Mouse (Mus musculus): Measurements from ENCODE around the gene Tmem216. TPM values are rescaled to one million over a fixed set of nuclear protein-coding genes. Genes with fewer than 3 reads are reported as not detected.
"Not testable (repeated sequence)": the region's sequence is repeated elsewhere in the genome, so short reads cannot be mapped to it uniquely, and the experiment has no call there.

Gene Tmem216
- polyA plus RNA-seq, 1 experiment from 2014 or later, result 53.0 TPM

DNA sequence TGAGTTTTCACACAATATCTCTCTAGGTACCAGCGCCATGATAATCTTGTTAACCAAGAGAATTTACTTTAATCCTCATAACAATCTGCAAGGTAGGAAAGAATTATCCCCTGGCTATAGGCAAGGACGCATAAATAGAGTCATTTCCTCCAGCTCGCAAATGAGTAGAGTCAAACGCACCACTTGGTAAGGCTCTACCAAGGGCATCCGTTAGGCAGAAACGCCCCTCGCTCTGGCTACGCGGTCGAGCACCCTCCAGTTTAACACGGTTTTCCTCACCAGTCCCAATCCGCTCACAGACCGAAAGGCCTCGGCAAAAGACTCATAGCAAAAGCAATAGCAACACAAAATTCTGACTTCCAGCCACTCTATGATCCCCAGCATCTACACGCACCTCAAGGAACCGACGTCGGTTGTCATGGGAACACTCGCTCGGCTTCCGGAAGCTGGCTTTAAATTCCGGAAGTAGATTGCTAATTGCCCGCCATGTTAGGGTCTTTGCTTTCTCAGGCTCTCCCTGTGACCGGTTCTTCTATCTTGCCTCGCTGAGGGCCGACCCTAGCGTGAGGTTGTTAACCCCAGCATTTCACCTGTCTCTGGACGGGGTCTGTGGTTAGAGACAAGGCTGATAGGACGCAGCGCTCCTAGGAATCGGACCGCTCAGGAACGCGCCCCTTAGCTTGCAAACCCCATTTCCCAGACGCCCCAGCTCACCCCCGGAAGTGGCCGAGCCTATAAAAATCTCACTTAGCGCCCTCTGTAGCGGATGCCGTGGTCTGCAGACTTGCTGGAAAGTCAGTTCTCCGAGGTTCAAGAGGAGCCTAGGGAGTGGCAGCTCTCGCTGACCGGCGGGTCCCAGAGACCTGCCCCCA, 20.9 kb upstream of the Tmem216 start, which contains the start of the genes Cyb561a3 and Tmem138:
TSS of gene Cyb561a3 (plus strand) at position 483 of the 872 bp plus-strand sequence.
TSS of gene Tmem138 (minus strand) at position 673 of the 872 bp plus-strand sequence.
- ATAC-seq (ENCODE audit: low FRiP score, low TSS enrichment), result peak; percentile 97
- H3K27me3 ChIP-seq (ENCODE audit: insufficient read depth, low read length), result no peaks in the 10 kb centered on the region
- H3K36me3 ChIP-seq (ENCODE audit: insufficient read depth, low read length), result peaks cover 20% of the 10 kb centered on the region
- WGBS, result under 1% methylated on average over 44 of the region's 44 CpGs
- H3K9ac ChIP-seq (replicated peaks; ENCODE audit: low read length), result peak within 1 kb of the TSS; percentile 87
- peaks cover 15% of the 10 kb centered on the region for H3K4me1 ChIP-seq (ENCODE audit: insufficient read depth, low read length)
- peak within 1 kb of the TSS; percentile 95 for H3K27ac ChIP-seq (ENCODE audit: low read length)
- no peaks in the 10 kb centered on the region for H3K9me3 ChIP-seq (ENCODE audit: low read length)
- H3K4me3 ChIP-seq (ENCODE audit: low read length), result peak within 1 kb of the TSS; percentile 64
- peak within 1 kb of the TSS; percentile 87 for H3K4me2 ChIP-seq (replicated peaks; ENCODE audit: low read depth, low read length)

- H3K27me3 ChIP-seq (ENCODE audit: insufficient read depth, low read length), result peaks cover 3% of the 10 kb centered on the region; the same call in 1 of the 2 replicates
- no peaks in the 10 kb centered on the region for H3K9me3 ChIP-seq (ENCODE audit: low read length)
- no peak overlapping the region for H3K4me3 ChIP-seq (ENCODE audit: low read length)
- H3K4me1 ChIP-seq (ENCODE audit: insufficient read depth, low read length), result no peaks in the 10 kb centered on the region
- H3K9ac ChIP-seq (replicated peaks; ENCODE audit: low read length), result no peak overlapping the region
- H3K36me3 ChIP-seq (ENCODE audit: insufficient read depth, low read length), result peaks cover 29% of the 10 kb centered on the region
- no peak for ATAC-seq (ENCODE audit: low FRiP score, low TSS enrichment)
- no peak overlapping the region for H3K27ac ChIP-seq (ENCODE audit: low read length)
- H3K4me2 ChIP-seq (replicated peaks; ENCODE audit: low read depth, low read length), result no peak overlapping the region
- 97% methylated on average over 6 of the region's 6 CpGs for WGBS
Observed at GRCm38 (mm10) chr19:10569627-10570026, 13.6 kb upstream of the Tmem216 start.

GRCm38 (mm10) chr19:10565217-10565616, 9.2 kb upstream of the Tmem216 start:
- Histone ChIP-seq H3K4me1 (ENCODE audit: insufficient read depth, low read length) (no peaks in the 10 kb centered on the region), H3K9ac (replicated peaks; ENCODE audit: low read length) (no peak overlapping the region), H3K4me3 (ENCODE audit: low read length) (no peak overlapping the region), H3K4me2 (replicated peaks; ENCODE audit: low read depth, low read length) (no peak overlapping the region), H3K36me3 (ENCODE audit: insufficient read depth, low read length) (peaks cover 8% of the 10 kb centered on the region), H3K27ac (ENCODE audit: low read length) (no peak overlapping the region), H3K9me3 (ENCODE audit: low read length) (no peaks in the 10 kb centered on the region), H3K27me3 (ENCODE audit: insufficient read depth, low read length) (peaks cover 3% of the 10 kb centered on the region; the same call in 1 of the 2 replicates)
- ATAC-seq (ENCODE audit: low FRiP score, low TSS enrichment), result no peak
- 78% methylated on average over 4 of the region's 4 CpGs for WGBS

DNA sequence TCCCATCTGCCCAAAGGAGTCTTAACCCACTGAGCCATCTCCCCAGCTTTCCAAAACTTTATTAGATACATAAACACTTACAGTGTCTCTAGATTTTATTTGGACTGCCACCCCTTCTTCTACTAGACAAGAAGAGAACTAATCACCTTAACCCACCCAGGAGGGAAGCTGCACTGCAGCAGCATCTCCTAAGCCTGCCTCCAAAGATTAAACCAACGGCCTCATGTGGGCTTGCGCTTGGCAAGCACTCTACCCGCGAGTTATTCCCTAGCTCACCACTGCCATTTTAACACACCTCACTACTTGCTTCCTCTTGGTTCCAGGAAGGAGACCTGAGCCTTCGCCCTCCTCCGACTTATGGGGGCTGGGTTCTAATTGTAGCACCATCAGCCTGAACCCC, 8.2 kb upstream of the Tmem216 start:
- H3K4me2 ChIP-seq (replicated peaks; ENCODE audit: low read depth, low read length), result no peak overlapping the region
- H3K27me3 ChIP-seq (ENCODE audit: insufficient read depth, low read length), result peaks cover 3% of the 10 kb centered on the region; the same call in 1 of the 2 replicates
- no peaks in the 10 kb centered on the region for H3K36me3 ChIP-seq (ENCODE audit: insufficient read depth, low read length)
- 87% methylated on average over 6 of the region's 6 CpGs for WGBS
- ATAC-seq (ENCODE audit: low FRiP score, low TSS enrichment), result no peak
- H3K9me3 ChIP-seq (ENCODE audit: low read length), result no peaks in the 10 kb centered on the region
- H3K4me3 ChIP-seq (ENCODE audit: low read length), result no peak overlapping the region
- H3K4me1 ChIP-seq (ENCODE audit: insufficient read depth, low read length), result no peaks in the 10 kb centered on the region
- H3K9ac ChIP-seq (replicated peaks; ENCODE audit: low read length), result no peak overlapping the region
- no peak overlapping the region for H3K27ac ChIP-seq (ENCODE audit: low read length)

DNA sequence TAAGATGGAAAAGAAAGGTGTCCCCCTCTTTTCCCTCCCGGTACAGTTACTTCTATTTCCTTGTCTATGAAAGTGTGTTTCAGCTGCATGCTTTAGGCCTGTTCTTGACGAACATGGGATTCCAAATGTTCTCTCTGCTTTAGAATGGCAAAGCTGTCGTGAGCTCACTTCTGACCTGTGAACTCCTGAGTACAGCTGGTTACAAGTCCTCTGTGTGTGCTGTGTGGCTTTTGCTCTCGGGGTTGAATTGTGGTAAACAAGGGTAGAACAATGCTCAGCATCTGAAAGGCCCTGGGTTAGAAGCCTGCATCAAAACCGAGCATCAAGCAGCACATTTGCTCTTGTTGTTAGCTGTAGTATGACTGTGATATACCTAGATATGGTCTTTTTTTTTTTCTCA, 6.3 kb upstream of the Tmem216 start:
- H3K4me1 ChIP-seq (ENCODE audit: insufficient read depth, low read length), result no peaks in the 10 kb centered on the region
- no peaks in the 10 kb centered on the region for H3K36me3 ChIP-seq (ENCODE audit: insufficient read depth, low read length)
- no peak for ATAC-seq (ENCODE audit: low FRiP score, low TSS enrichment)
- no peaks in the 10 kb centered on the region for H3K9me3 ChIP-seq (ENCODE audit: low read length)
- no peak overlapping the region for H3K9ac ChIP-seq (replicated peaks; ENCODE audit: low read length)
- peaks cover 3% of the 10 kb centered on the region; the same call in 1 of the 2 replicates for H3K27me3 ChIP-seq (ENCODE audit: insufficient read depth, low read length)
- no peak overlapping the region for H3K4me3 ChIP-seq (ENCODE audit: low read length)
- peak overlapping the region; percentile 4; the same call in 1 of the 2 replicates for H3K27ac ChIP-seq (ENCODE audit: low read length)
- no peak overlapping the region for H3K4me2 ChIP-seq (replicated peaks; ENCODE audit: low read depth, low read length)
- 73% methylated on average over 5 of the region's 5 CpGs for WGBS

DNA sequence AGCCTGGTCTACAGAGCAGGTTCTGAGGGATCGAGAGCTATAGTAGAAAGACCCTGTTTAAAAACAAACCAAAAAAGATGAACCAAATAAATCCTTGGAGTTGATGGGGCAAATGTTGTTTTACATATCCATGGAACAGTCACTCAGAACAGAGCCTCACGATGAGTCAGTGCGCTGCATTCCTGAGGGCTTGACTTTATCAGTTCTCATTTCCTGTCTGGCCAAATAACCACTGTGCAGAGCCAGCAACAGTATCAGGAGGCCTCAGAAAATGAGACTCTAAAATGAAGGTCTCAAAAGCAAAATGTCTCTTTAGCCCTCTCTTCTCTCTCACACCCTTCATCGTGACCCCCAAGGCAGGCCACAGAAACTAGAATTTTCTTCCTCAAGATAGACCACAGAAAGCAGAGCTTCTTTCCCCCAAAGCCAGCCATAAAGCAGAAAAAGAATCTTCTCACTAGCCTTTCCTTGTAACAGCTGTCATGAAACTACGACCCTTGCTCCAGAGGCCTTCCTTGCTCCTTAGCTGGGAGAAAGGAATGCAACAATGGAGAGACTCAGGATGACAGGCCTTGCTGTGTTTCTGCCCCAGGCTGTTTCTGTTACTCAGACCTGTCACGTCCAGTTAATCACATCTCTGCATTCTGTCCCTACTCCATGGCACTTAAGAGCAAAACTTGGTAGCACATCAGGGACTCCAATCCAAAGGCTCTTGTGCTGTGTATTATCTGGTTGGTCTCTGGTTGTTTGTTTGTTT, 5.7 kb upstream of the Tmem216 start:
- 49% methylated on average over 6 of the region's 6 CpGs for WGBS
- H3K27me3 ChIP-seq (ENCODE audit: insufficient read depth, low read length), result peaks cover 3% of the 10 kb centered on the region; the same call in 1 of the 2 replicates
- peak overlapping the region; percentile 4; the same call in 1 of the 2 replicates for H3K27ac ChIP-seq (ENCODE audit: low read length)
- no peaks in the 10 kb centered on the region for H3K4me1 ChIP-seq (ENCODE audit: insufficient read depth, low read length)
- H3K36me3 ChIP-seq (ENCODE audit: insufficient read depth, low read length), result no peaks in the 10 kb centered on the region
- no peak for ATAC-seq (ENCODE audit: low FRiP score, low TSS enrichment)
- H3K9me3 ChIP-seq (ENCODE audit: low read length), result no peaks in the 10 kb centered on the region
- no peak overlapping the region for H3K4me3 ChIP-seq (ENCODE audit: low read length)
- H3K9ac ChIP-seq (replicated peaks; ENCODE audit: low read length), result no peak overlapping the region
- no peak overlapping the region for H3K4me2 ChIP-seq (replicated peaks; ENCODE audit: low read depth, low read length)

- Histone ChIP-seq H3K4me2 (replicated peaks; ENCODE audit: low read depth, low read length) (no peak overlapping the region), H3K27ac (ENCODE audit: low read length) (no peak overlapping the region), H3K27me3 (ENCODE audit: insufficient read depth, low read length) (no peaks in the 10 kb centered on the region), H3K4me1 (ENCODE audit: insufficient read depth, low read length) (peaks cover 8% of the 10 kb centered on the region), H3K4me3 (ENCODE audit: low read length) (no peak overlapping the region), H3K36me3 (ENCODE audit: insufficient read depth, low read length) (no peaks in the 10 kb centered on the region), H3K9me3 (ENCODE audit: low read length) (no peaks in the 10 kb centered on the region), H3K9ac (replicated peaks; ENCODE audit: low read length) (no peak overlapping the region)
- no peak for ATAC-seq (ENCODE audit: low FRiP score, low TSS enrichment)
- 42% methylated on average over 5 of the region's 5 CpGs for WGBS
Observed at GRCm38 (mm10) chr19:10560108-10560507, 4.1 kb upstream of the Tmem216 start.

- not testable (repeated sequence) for H3K27ac ChIP-seq (ENCODE audit: low read length); H3K27me3 ChIP-seq (ENCODE audit: insufficient read depth, low read length); H3K9me3 ChIP-seq (ENCODE audit: low read length); H3K4me2 ChIP-seq (replicated peaks; ENCODE audit: low read depth, low read length); H3K36me3 ChIP-seq (ENCODE audit: insufficient read depth, low read length); H3K4me3 ChIP-seq (ENCODE audit: low read length); H3K9ac ChIP-seq (replicated peaks; ENCODE audit: low read length); ATAC-seq (ENCODE audit: low FRiP score, low TSS enrichment)
- peaks cover 13% of the 10 kb centered on the region for H3K4me1 ChIP-seq (ENCODE audit: insufficient read depth, low read length)
- 76% methylated on average over 4 of the region's 4 CpGs for WGBS
Observed at GRCm38 (mm10) chr19:10557837-10558375, 1.9 kb upstream of the Tmem216 start.

DNA sequence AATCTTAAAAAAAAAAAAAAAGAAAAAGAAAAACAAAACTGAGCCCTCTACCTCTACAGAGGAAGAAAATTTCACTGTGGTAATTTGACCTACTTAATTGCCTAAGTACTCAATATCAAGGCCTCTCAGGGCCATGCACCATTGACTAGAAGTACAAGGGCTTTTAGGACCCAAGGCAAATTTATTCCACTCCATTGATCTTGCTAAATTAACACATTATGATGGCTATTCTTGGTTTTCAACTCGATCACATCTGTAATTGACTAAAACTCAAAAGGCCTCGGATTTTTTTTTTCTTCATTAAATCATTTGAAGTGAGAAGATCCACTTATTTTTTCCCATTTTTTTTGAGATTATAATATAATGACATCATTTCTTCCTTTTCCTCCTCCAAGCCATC, 1.4 kb upstream of the Tmem216 start:
- Histone ChIP-seq H3K27ac (ENCODE audit: low read length) (no peak overlapping the region), H3K9me3 (ENCODE audit: low read length) (no peaks in the 10 kb centered on the region), H3K4me2 (replicated peaks; ENCODE audit: low read depth, low read length) (no peak overlapping the region), H3K4me3 (ENCODE audit: low read length) (no peak overlapping the region), H3K4me1 (ENCODE audit: insufficient read depth, low read length) (peaks cover 13% of the 10 kb centered on the region), H3K9ac (replicated peaks; ENCODE audit: low read length) (no peak overlapping the region), H3K36me3 (ENCODE audit: insufficient read depth, low read length) (no peaks in the 10 kb centered on the region), H3K27me3 (ENCODE audit: insufficient read depth, low read length) (no peaks in the 10 kb centered on the region)
- no peak for ATAC-seq (ENCODE audit: low FRiP score, low TSS enrichment)
- WGBS, result 45% methylated on average over 2 of the region's 2 CpGs

Data from kidney, embryonic 16.5 days (tissue).